Mouse (Mus musculus) hindbrain, postnatal 0 days (tissue): ENCODE results near the gene Zfp40. TPM values are rescaled to one million over a fixed set of nuclear protein-coding genes. Genes with fewer than 3 reads are reported as not detected.
"Not testable (repeated sequence)": the region's sequence is repeated elsewhere in the genome, so short reads cannot be mapped to it uniquely, and the experiment has no call there.

Source experiments
- ATAC-seq: fragments of 200-750 bp; cut with Nextera tagmentation; 2 replicates; pipeline ENCODE4 v1.8.0; 2017; ENCODE audit warnings: mild to moderate bottlenecking, moderate TSS enrichment, moderate library complexity
- DNase-seq: peaks from one replicate; pipeline ENCODE4 v3.0.0-alpha.2; 2015; ENCODE audit warnings: low spot score
- H3K27ac ChIP-seq: fragments of 300-500 bp; sonication (generic); 2 replicates; pipeline ENCODE4 v1.5.1; 2014; ENCODE audit warnings: mild to moderate bottlenecking
- H3K27me3 ChIP-seq: fragments of 300-500 bp; sonication (generic); 2 replicates; pipeline ENCODE4 v1.6.1; 2014; ENCODE audit warnings: low read length, mixed read lengths; ENCODE audit not compliant: insufficient read depth
- H3K36me3 ChIP-seq: fragments of 300-500 bp; sonication (generic); 2 replicates; pipeline ENCODE4 v1.6.1; 2014; ENCODE audit warnings: low read length, mixed read lengths; ENCODE audit not compliant: insufficient read depth
- H3K4me1 ChIP-seq: fragments of 300-500 bp; sonication (generic); 2 replicates; pipeline ENCODE4 v1.6.1; 2014; ENCODE audit warnings: antibody characterized with exemption, low read length, mixed read lengths; ENCODE audit not compliant: insufficient read depth
- H3K4me2 ChIP-seq: fragments of 300-500 bp; sonication (generic); 2 replicates; pipeline ENCODE4 v1.6.1; 2014; ENCODE audit warnings: low read depth, mild to moderate bottlenecking, low read length, moderate library complexity, mixed read lengths
- H3K4me3 ChIP-seq: fragments of 300-500 bp; sonication (generic); 2 replicates; pipeline ENCODE4 v1.5.1; 2014; ENCODE audit warnings: low read length
- H3K9ac ChIP-seq: fragments of 300-500 bp; sonication (generic); replicated peaks from 2 replicates; pipeline ENCODE4 v1.6.1; 2014; ENCODE audit warnings: mild to moderate bottlenecking, low read length, moderate library complexity, mixed read lengths
- H3K9me3 ChIP-seq: fragments of 300-500 bp; sonication (generic); 2 replicates; pipeline ENCODE4 v1.6.1; 2016; ENCODE audit warnings: low read length, mixed read lengths
- CTCF ChIP-seq: IDR thresholded peaks from 2 replicates; pipeline ENCODE4 v1.5.1; 2016; ENCODE audit warnings: antibody characterized with exemption, control low read depth, low read depth
- WGBS: fragments of 180-500 bp; shearing (Covaris S2); extraction: QIAGEN DNeasy Blood & Tissue Kit; methylation state at CpG from one replicate; pipeline ENCODE4 v1.1.7; 2014; 5-methylcytosine and 5-hydroxymethylcytosine counted together
- polyA plus RNA-seq: library from polyadenylated mRNA; unstranded; fragments of >200 nt; fragmentation: Nextera tagmentation; extraction: Ambion mirVana; gene quantifications from 2 replicates; pipeline ENCODE4 v1.2.1, GENCODE M21; 2015
- total RNA-seq: library from RNA; depleted of rRNA; stranded (reverse); fragments of >200 nt; gene quantifications from 2 replicates; pipeline ENCODE4 v1.2.3, GENCODE M21; 2014; rRNA removed

Zfp40 gene
- total RNA-seq (12.2 and 23.3 TPM in 2 replicates), polyA plus RNA-seq (15.3 and 19.2 TPM in 2 replicates)

GRCm38 (mm10) chr17:23192453-23193379 is at the start of gene Zfp40:
Zfp40 (minus strand) TSS chr17:23193252.
- peak; percentile 100 for ATAC-seq
- 2% methylated on average over 27 of the region's 27 CpGs for WGBS

DNA sequence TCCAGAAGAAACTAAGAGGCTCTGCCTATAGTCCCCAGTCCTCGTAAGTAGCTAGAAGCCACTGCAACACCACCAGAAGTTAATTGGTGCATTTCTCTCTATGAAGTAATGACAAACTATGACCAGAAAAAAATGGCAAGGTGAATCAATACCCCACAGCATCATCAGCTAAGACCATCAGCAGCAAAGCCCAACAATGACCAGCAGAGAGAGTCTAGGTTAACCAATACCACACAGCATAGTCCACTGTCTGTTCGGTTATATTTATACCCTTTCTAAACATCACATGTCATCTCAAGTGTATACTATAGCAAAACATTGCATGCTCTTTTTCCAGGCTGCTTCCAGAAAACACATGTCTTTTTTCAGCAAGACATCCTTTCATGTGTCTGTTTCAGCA is 25.3 kb upstream of the Zfp40 start:
- DNase-seq (no peak), ATAC-seq (no peak)
- no peaks in the 10 kb centered on the region for H3K36me3 ChIP-seq
- 94% methylated on average over 2 of the region's 2 CpGs for WGBS
- no peak overlapping the region for H3K9ac ChIP-seq
- no peak overlapping the region for H3K4me3 ChIP-seq
- no peaks in the 10 kb centered on the region for H3K4me1 ChIP-seq
- TF ChIP-seq CTCF, result no peak
- H3K27ac ChIP-seq, result no peak overlapping the region
- H3K27me3 ChIP-seq, result no peaks in the 10 kb centered on the region
- no peak overlapping the region for H3K4me2 ChIP-seq
- H3K9me3 ChIP-seq, result no peaks in the 10 kb centered on the region

More at GRCm38 (mm10) chr17:23192453-23193379, at the start of gene Zfp40:
- H3K36me3 ChIP-seq, result no peaks in the 10 kb centered on the region
- DNase-seq, result peak; percentile 97
- no peaks in the 10 kb centered on the region for H3K27me3 ChIP-seq
- H3K9ac ChIP-seq, result peak within 1 kb of the TSS; percentile 70
- peak within 1 kb of the TSS; percentile 73 for H3K27ac ChIP-seq
- H3K9me3 ChIP-seq, result no peaks in the 10 kb centered on the region
- peaks cover 3% of the 10 kb centered on the region for H3K4me1 ChIP-seq
- peak within 1 kb of the TSS; percentile 72 for H3K4me3 ChIP-seq
- H3K4me2 ChIP-seq, result peak within 1 kb of the TSS; percentile 79
- no peak for TF ChIP-seq CTCF

- not testable (repeated sequence) for H3K4me1 ChIP-seq, H3K36me3 ChIP-seq, H3K4me2 ChIP-seq, ATAC-seq, H3K4me3 ChIP-seq, H3K27ac ChIP-seq, H3K9me3 ChIP-seq, H3K27me3 ChIP-seq, H3K9ac ChIP-seq
- WGBS, result 0% methylated on average over 1 of the region's 1 CpGs
- peak; percentile 70 for TF ChIP-seq CTCF
- DNase-seq, result peak; percentile 23
Measured at GRCm38 (mm10) chr17:23199856-23200255, 6.8 kb upstream of the Zfp40 start.

GRCm38 (mm10) chr17:23193441-23193840 is 389 bp upstream of the Zfp40 start:
- peak overlapping the region; percentile 79 for H3K4me2 ChIP-seq
- no peaks in the 10 kb centered on the region for H3K27me3 ChIP-seq
- no peak for TF ChIP-seq CTCF
- H3K4me3 ChIP-seq, result peak overlapping the region; percentile 72
- H3K9ac ChIP-seq, result no peak overlapping the region
- H3K27ac ChIP-seq, result no peak overlapping the region
- ATAC-seq, result peak; percentile 88
- peaks cover 3% of the 10 kb centered on the region for H3K4me1 ChIP-seq
- peak; percentile 57 for DNase-seq
- no peaks in the 10 kb centered on the region for H3K36me3 ChIP-seq
- H3K9me3 ChIP-seq, result no peaks in the 10 kb centered on the region
- 0% methylated on average over 11 of the region's 11 CpGs for WGBS

DNA sequence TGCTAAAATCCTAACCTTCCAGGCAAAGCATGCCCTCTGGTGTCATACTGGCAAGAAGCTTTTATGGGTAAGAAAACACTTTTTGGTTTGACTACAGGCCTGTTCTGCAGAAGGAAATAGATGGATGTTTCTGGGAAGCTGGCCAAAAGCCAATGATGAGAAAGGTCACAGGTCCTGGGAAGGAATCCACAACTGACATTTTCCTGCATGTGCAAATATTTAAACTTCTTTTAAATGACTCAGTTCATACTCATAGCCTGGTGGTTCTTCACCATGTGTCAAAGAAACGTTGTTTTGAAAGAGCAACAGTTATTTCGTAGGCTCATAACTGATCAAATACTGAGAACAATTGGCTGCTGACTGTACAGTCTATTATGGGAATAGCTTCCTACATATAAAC is 5.4 kb downstream of the Zfp40 start:
- H3K4me1 ChIP-seq, result peaks cover 3% of the 10 kb centered on the region
- no peak overlapping the region for H3K9ac ChIP-seq
- no peak for ATAC-seq
- H3K36me3 ChIP-seq, result peaks cover 13% of the 10 kb centered on the region; the same call in 1 of the 2 replicates
- 71% methylated on average over 2 of the region's 2 CpGs for WGBS
- no peak overlapping the region for H3K4me3 ChIP-seq
- H3K4me2 ChIP-seq, result no peak overlapping the region
- H3K27me3 ChIP-seq, result no peaks in the 10 kb centered on the region
- no peak overlapping the region for H3K27ac ChIP-seq
- no peaks in the 10 kb centered on the region for H3K9me3 ChIP-seq
- no peak for DNase-seq
- peak; percentile 8; the same call in 1 of the 2 replicates for TF ChIP-seq CTCF

Other genes with a start within 250 kb of the Zfp40 start
- not detected in 2 replicates for gene Vmn2r-ps130, start 132.1 kb downstream of the Zfp40 start, total RNA-seq
- not detected in 2 replicates for gene Vmn2r-ps130, start 132.1 kb downstream of the Zfp40 start, polyA plus RNA-seq
- gene Vmn2r114, start 119.3 kb upstream of the Zfp40 start, total RNA-seq, result not detected in 2 replicates
- gene Vmn2r114, start 119.3 kb upstream of the Zfp40 start, polyA plus RNA-seq, result not detected in 2 replicates
- gene Vmn2r115, start 150.5 kb upstream of the Zfp40 start, total RNA-seq, result not detected in 2 replicates
- gene Vmn2r115, start 150.5 kb upstream of the Zfp40 start, polyA plus RNA-seq, result not detected in 2 replicates
- not detected in 2 replicates for gene Vmn2r116, start 191.4 kb upstream of the Zfp40 start, total RNA-seq
- not detected in 2 replicates for gene Vmn2r116, start 191.4 kb upstream of the Zfp40 start, polyA plus RNA-seq